Mouse (Mus musculus) CH12.LX (cell line): ENCODE data around the gene Dexi. TPM values are rescaled to one million over a fixed set of nuclear protein-coding genes. Genes with fewer than 3 reads are reported as not detected.
A peak's percentile ranks its signal among the peaks of the same experiment; 100 is the strongest.

Source experiments
- DNase-seq: peaks from one replicate; pipeline ENCODE4 v3.0.0-alpha.2; 2013; ENCODE audit errors: extremely low read depth
- H3K27ac ChIP-seq: 2 replicates; pipeline ENCODE4 v1.5.1; 2012; ENCODE audit warnings: low read depth, mild to moderate bottlenecking, control low read depth, moderate library complexity; ENCODE audit not compliant: insufficient read depth
- H3K27me3 ChIP-seq: replicated peaks from 2 replicates; pipeline ENCODE3; 2012; ENCODE audit warnings: inconsistent platforms
- H3K36me3 ChIP-seq, 2 experiments: replicated peaks in 1 of 2; 2 replicates each; pipeline versions ENCODE3 to v1.6.1; 2012; ENCODE audit warnings: inconsistent platforms in 1 of 2, low read length in 1 of 2, mild to moderate bottlenecking in 1 of 2, mixed read lengths in 1 of 2, moderate library complexity in 1 of 2; ENCODE audit not compliant: control insufficient read depth in 1 of 2, insufficient read depth in 1 of 2
- H3K4me1 ChIP-seq, 2 experiments: 2 replicates each; pipeline ENCODE4 v1.6.1; 2012; ENCODE audit warnings: inconsistent platforms in 1 of 2, moderate library complexity in 1 of 2; ENCODE audit not compliant: insufficient read depth in 2 of 2, control insufficient read depth in 1 of 2
- H3K4me2 ChIP-seq: 2 replicates; pipeline ENCODE4 v1.6.1; 2012; ENCODE audit warnings: low read depth, mild to moderate bottlenecking, control low read depth; ENCODE audit not compliant: poor library complexity, insufficient read depth, severe bottlenecking
- H3K4me3 ChIP-seq, 3 experiments: fragments of 150-350 bp in 1 of 3; sonication (generic) in 1 of 3; replicated peaks in 1 of 3; 2 replicates each; pipeline versions ENCODE3 to v1.5.1; 2011 to 2012; ENCODE audit warnings: low read depth in 2 of 3, low read length in 2 of 3, mild to moderate bottlenecking in 2 of 3, moderate library complexity in 2 of 3, control low read depth in 1 of 3, improper control_type of control experiment in 1 of 3, inconsistent platforms in 1 of 3, mixed read lengths in 1 of 3; ENCODE audit not compliant: poor library complexity in 1 of 3
- H3K79me2 ChIP-seq: replicated peaks from 2 replicates; pipeline ENCODE4 v1.6.1; 2012; ENCODE audit warnings: mild to moderate bottlenecking, moderate library complexity; ENCODE audit not compliant: control insufficient read depth, poor library complexity, insufficient read depth, severe bottlenecking; ENCODE audit errors: extremely low read depth
- H3K9ac ChIP-seq: 2 replicates; pipeline ENCODE4 v1.6.1; 2012; ENCODE audit warnings: low read depth, mild to moderate bottlenecking, control low read depth, moderate library complexity; ENCODE audit not compliant: insufficient read depth
- H3K9me3 ChIP-seq: replicated peaks from 2 replicates; pipeline ENCODE3; 2012; ENCODE audit warnings: low read length, inconsistent platforms, mixed read lengths
- BHLHE40 ChIP-seq: IDR thresholded peaks from 2 replicates; pipeline ENCODE4 v1.6.1; 2011; ENCODE audit warnings: mild to moderate bottlenecking, low read depth, low read length, improper control_type of control experiment
- CHD1 ChIP-seq: IDR thresholded peaks from 2 replicates; pipeline ENCODE4 v1.6.1; 2012; ENCODE audit warnings: low read depth, low read length, improper control_type of control experiment, inconsistent platforms
- CHD2 ChIP-seq: IDR thresholded peaks from 2 replicates; pipeline ENCODE4 v1.6.1; 2011; ENCODE audit warnings: low read length, improper control_type of control experiment
- CTCF ChIP-seq, 2 experiments: IDR thresholded peaks in 1 of 2; conservative IDR thresholded peaks in 1 of 2; 2 replicates each; pipeline ENCODE4 v1.5.1; 2011 to 2012; ENCODE audit warnings: low read depth in 2 of 2, low read length in 2 of 2, improper control_type of control experiment in 1 of 2, inconsistent platforms in 1 of 2, mild to moderate bottlenecking in 1 of 2, moderate library complexity in 1 of 2
- E2F4 ChIP-seq: IDR thresholded peaks from 2 replicates; pipeline ENCODE4 v1.6.1; 2011; ENCODE audit warnings: low read depth, low read length, improper control_type of control experiment; ENCODE audit not compliant: insufficient replicate concordance
- ELF1 ChIP-seq: IDR thresholded peaks from 2 replicates; pipeline ENCODE4 v1.6.1; 2014; ENCODE audit warnings: low read depth, mild to moderate bottlenecking, inconsistent platforms, low read length, improper control_type of control experiment
- ETS1 ChIP-seq: conservative IDR thresholded peaks from 2 replicates; pipeline ENCODE4 v1.6.1; 2012; ENCODE audit warnings: low read depth, mild to moderate bottlenecking, inconsistent platforms, low read length, improper control_type of control experiment, moderate library complexity
- GABPA ChIP-seq: IDR thresholded peaks from 2 replicates; pipeline ENCODE4 v1.6.1; 2012; ENCODE audit warnings: low read depth, low read length, improper control_type of control experiment, inconsistent platforms; ENCODE audit not compliant: insufficient replicate concordance
- HCFC1 ChIP-seq: IDR thresholded peaks from 2 replicates; pipeline ENCODE4 v1.6.1; 2012; ENCODE audit warnings: low read depth, mild to moderate bottlenecking, inconsistent platforms, low read length, improper control_type of control experiment
- IRF4 ChIP-seq: IDR thresholded peaks from 2 replicates; pipeline ENCODE4 v1.6.1; 2014; ENCODE audit warnings: low read depth, mild to moderate bottlenecking, inconsistent platforms, low read length, improper control_type of control experiment
- JUN ChIP-seq: IDR thresholded peaks from 2 replicates; pipeline ENCODE4 v1.6.1; 2011; ENCODE audit warnings: low read depth, mild to moderate bottlenecking, low read length, improper control_type of control experiment, moderate library complexity; ENCODE audit not compliant: insufficient read depth
- KAT2A ChIP-seq: IDR thresholded peaks from 2 replicates; pipeline ENCODE4 v1.6.1; 2012; ENCODE audit warnings: low read length, improper control_type of control experiment, inconsistent platforms; ENCODE audit not compliant: insufficient replicate concordance
- MAFK ChIP-seq: IDR thresholded peaks from 2 replicates; pipeline ENCODE4 v1.6.1; 2011; ENCODE audit warnings: low read length, improper control_type of control experiment; ENCODE audit not compliant: insufficient replicate concordance
- MAX ChIP-seq: IDR thresholded peaks from 2 replicates; pipeline ENCODE4 v1.6.1; 2011; ENCODE audit warnings: low read length, improper control_type of control experiment
- MAZ ChIP-seq: IDR thresholded peaks from 2 replicates; pipeline ENCODE4 v1.6.1; 2012; ENCODE audit warnings: low read depth, mild to moderate bottlenecking, inconsistent platforms, low read length, improper control_type of control experiment, moderate library complexity
- MEF2A ChIP-seq: IDR thresholded peaks from 2 replicates; pipeline ENCODE4 v1.6.1; 2014; ENCODE audit warnings: low read depth, mild to moderate bottlenecking, inconsistent platforms, low read length, improper control_type of control experiment, borderline replicate concordance
- MXI1 ChIP-seq: IDR thresholded peaks from 2 replicates; pipeline ENCODE4 v1.6.1; 2011; ENCODE audit warnings: mild to moderate bottlenecking, low read depth, low read length, improper control_type of control experiment
- NELFE ChIP-seq: IDR thresholded peaks from 2 replicates; pipeline ENCODE4 v1.6.1; 2011; ENCODE audit warnings: low read depth, low read length, improper control_type of control experiment
- NRF1 ChIP-seq: IDR thresholded peaks from 2 replicates; pipeline ENCODE4 v1.6.1; 2014; ENCODE audit warnings: low read depth, mild to moderate bottlenecking, inconsistent platforms, low read length, improper control_type of control experiment, moderate library complexity
- PAX5 ChIP-seq: IDR thresholded peaks from 2 replicates; pipeline ENCODE4 v1.6.1; 2012; ENCODE audit warnings: low read length, inconsistent platforms, mixed read lengths
- POLR2A ChIP-seq: IDR thresholded peaks from 2 replicates; pipeline ENCODE4 v1.6.1; 2011; ENCODE audit warnings: low read depth, mild to moderate bottlenecking, improper control_type of control experiment, low read length
- RAD21 ChIP-seq: IDR thresholded peaks from 2 replicates; pipeline ENCODE4 v1.6.1; 2011; ENCODE audit warnings: low read depth, mild to moderate bottlenecking, low read length, improper control_type of control experiment, moderate library complexity
- RCOR1 ChIP-seq: conservative IDR thresholded peaks from 2 replicates; pipeline ENCODE4 v1.6.1; 2012; ENCODE audit warnings: low read depth, mild to moderate bottlenecking, inconsistent platforms, low read length, improper control_type of control experiment
- SIN3A ChIP-seq: IDR thresholded peaks from 2 replicates; pipeline ENCODE4 v1.6.1; 2012; ENCODE audit warnings: low read length, improper control_type of control experiment, inconsistent platforms
- SMC3 ChIP-seq: IDR thresholded peaks from 2 replicates; pipeline ENCODE4 v1.6.1; 2011; ENCODE audit warnings: low read depth, low read length, improper control_type of control experiment
- TBP ChIP-seq: conservative IDR thresholded peaks from 2 replicates; pipeline ENCODE4 v1.6.1; 2011; ENCODE audit warnings: low read depth, low read length, improper control_type of control experiment
- USF2 ChIP-seq: conservative IDR thresholded peaks from 2 replicates; pipeline ENCODE4 v1.6.1; 2011; ENCODE audit warnings: low read depth, low read length, improper control_type of control experiment
- ZKSCAN1 ChIP-seq: IDR thresholded peaks from 2 replicates; pipeline ENCODE4 v1.6.1; 2012; ENCODE audit warnings: low read depth, inconsistent platforms, low read length, improper control_type of control experiment, borderline replicate concordance
- ZNF384 ChIP-seq: IDR thresholded peaks from 2 replicates; pipeline ENCODE4 v1.6.1; 2012; ENCODE audit warnings: low read depth, low read length, improper control_type of control experiment, inconsistent platforms
- dilution Hi-C: fragments of 300-500 bp; cut with MboI; formaldehyde crosslinking; loops from 2 replicates; pipeline ENCODE4 v1.14.3; 2020; ENCODE audit warnings: low sequenced_read_pairs; ENCODE audit not compliant: extremely low pct_unique_long_range_greater_than_20kb, extremely low pct_ligation_motif_present
- in situ Hi-C: fragments of 300-500 bp; cut with MboI; formaldehyde crosslinking; loops from 3 replicates; pipeline ENCODE4 v1.14.3; 2019; ENCODE audit warnings: low sequenced_read_pairs, low pct_ligation_motif_present, low pct_unique_long_range_greater_than_20kb, mixed read lengths
- polyA plus RNA-seq: library from polyadenylated mRNA; unstranded; fragments of >175 nt; gene quantifications from 2 replicates; pipeline ENCODE4 v1.2.1, GENCODE M21; 2012; ENCODE audit warnings: low read depth; ENCODE audit not compliant: insufficient read length
- total RNA-seq, 2 experiments: library from RNA; depleted of rRNA; stranded (reverse); fragments of 300-350 nt in 1 of 2; fragments of >200 nt in 1 of 2; gene quantifications; 2 replicates each; pipeline ENCODE4 v1.2.3; 2012 to 2014

The Dexi gene
- total and polyA plus RNA-seq, 3 experiments, result 11.3 to 19.6 (median 14.1) TPM

GRCm38 (mm10) chr16:10546865-10547264 lies 4.0 kb upstream of the Dexi start:
- Histone ChIP-seq H3K4me2 (no peak overlapping the region), H3K79me2 (peaks cover 14% of the 10 kb centered on the region), H3K27ac (no peak overlapping the region), H3K4me3 (no peak overlapping the region), H3K4me1 (peaks cover 6 to 35% of the 10 kb centered on the region in 2 experiments; a peak in 3 of 4 replicates)
- no peak for TF ChIP-seq MAFK
- no peak for TF ChIP-seq NELFE
- TF ChIP-seq MAZ, result no peak
- no peak for TF ChIP-seq POLR2A
- no peak for TF ChIP-seq RAD21
- TF ChIP-seq BHLHE40, result no peak
- TF ChIP-seq NRF1, result no peak
- TF ChIP-seq USF2, result no peak
- TF ChIP-seq JUN, result no peak
- no peak for TF ChIP-seq IRF4
- TF ChIP-seq TBP, result no peak
- no peak for TF ChIP-seq SIN3A
- no peak for TF ChIP-seq MEF2A
- no peak for TF ChIP-seq CHD1
- TF ChIP-seq ZNF384, result no peak
- TF ChIP-seq KAT2A, result no peak
- TF ChIP-seq CHD2, result no peak
- TF ChIP-seq CTCF (conservative IDR thresholded peaks at IDR 0.05 in 1 of 2, IDR thresholded peaks at IDR 0.05 in 1 of 2; ENCODE audit: low read depth in 2 of 2, low read length in 2 of 2), result no peak
- no peak for TF ChIP-seq SMC3
- TF ChIP-seq, all 38 proteins: peak for 0
- dilution Hi-C loops, result no loop called here
- in situ Hi-C loops, result loop anchor here (25.0 kb wide), 1 partner anchor 460 kb away; no protein-coding TSS in a partner anchor
- Histone ChIP-seq H3K27me3 (peaks cover 2% of the 10 kb centered on the region), H3K9ac (no peak overlapping the region), H3K9me3 (no peaks in the 10 kb centered on the region), H3K36me3 (peaks cover 0 to 20% of the 10 kb centered on the region in 2 experiments)
- DNase-seq, result no peak

- dilution Hi-C loops (no loop called here), in situ Hi-C loops (loop anchor here (25.0 kb wide), 1 partner anchor 458 kb away; no protein-coding TSS in a partner anchor)
- peaks cover 2% of the 10 kb centered on the region for H3K27me3 ChIP-seq
- peaks cover 16 to 52% of the 10 kb centered on the region in 2 experiments for H3K4me1 ChIP-seq
- peaks cover 14% of the 10 kb centered on the region for H3K79me2 ChIP-seq
- peak within 1 kb of the TSS; percentile 87 for H3K9ac ChIP-seq
- H3K4me3 ChIP-seq, result peak within 1 kb of the TSS; percentile 75 to 96 (median 77)
- peak; percentile 98 for DNase-seq
- no peaks in the 10 kb centered on the region for H3K9me3 ChIP-seq
- no peak within 1 kb of the TSS for H3K27ac ChIP-seq
- peak within 1 kb of the TSS; percentile 87 for H3K4me2 ChIP-seq
- peaks cover 0 to 24% of the 10 kb centered on the region in 2 experiments for H3K36me3 ChIP-seq
- TF ChIP-seq GABPA (peak; percentile 98; the same call in 1 of the 2 replicates), KAT2A (peak; percentile 100), HCFC1 (peak; percentile 100), MAX (peak; percentile 33; the same call in 1 of the 2 replicates), NELFE (peak; percentile 81), ZKSCAN1 (no peak), CHD1 (no peak), MXI1 (peak; percentile 88), RCOR1 (no peak), JUN (no peak), MAZ (peak; percentile 64; the same call in 1 of the 2 replicates), BHLHE40 (no peak), CTCF (conservative IDR thresholded peaks at IDR 0.05 in 1 of 2, IDR thresholded peaks at IDR 0.05 in 1 of 2; ENCODE audit: low read depth in 2 of 2, low read length in 2 of 2) (no peak), ELF1 (peak; percentile 96), PAX5 (no peak), MEF2A (peak; percentile 87), ZNF384 (no peak), ETS1 (no peak), CHD2 (peak; percentile 81), E2F4 (no peak), NRF1 (peak; percentile 60; the same call in 1 of the 2 replicates), POLR2A (peak; percentile 71), RAD21 (no peak), TBP (no peak)
Observed at GRCm38 (mm10) chr16:10544995-10545622, 2.3 kb upstream of the Dexi start, which contains the start of gene Clec16a. Clec16a (plus strand) TSS chr16:10545339.
